Mouse (Mus musculus) kidney, postnatal 25 days (tissue): ENCODE results near the gene Olfr1316.

ENCODE experiments used
- DNase-seq, 2 experiments: peaks; one replicate each; pipeline ENCODE4 v3.0.0; 2021; ENCODE audit warnings: mixed read lengths in 2 of 2

Gene Olfr1316

GRCm38 (mm10) chr2:112134877-112135276 lies at the start of gene Olfr1316:
Gene Olfr1316, minus strand, starts transcription at chr2:112134977.
- DNase-seq = no peak

GRCm38 (mm10) chr2:112153898-112154297 lies 19.1 kb upstream of the Olfr1316 start, which contains the start of gene Olfr1318:
Gene Olfr1318, plus strand, starts transcription at chr2:112154198.
- DNase-seq = no peak

DNA sequence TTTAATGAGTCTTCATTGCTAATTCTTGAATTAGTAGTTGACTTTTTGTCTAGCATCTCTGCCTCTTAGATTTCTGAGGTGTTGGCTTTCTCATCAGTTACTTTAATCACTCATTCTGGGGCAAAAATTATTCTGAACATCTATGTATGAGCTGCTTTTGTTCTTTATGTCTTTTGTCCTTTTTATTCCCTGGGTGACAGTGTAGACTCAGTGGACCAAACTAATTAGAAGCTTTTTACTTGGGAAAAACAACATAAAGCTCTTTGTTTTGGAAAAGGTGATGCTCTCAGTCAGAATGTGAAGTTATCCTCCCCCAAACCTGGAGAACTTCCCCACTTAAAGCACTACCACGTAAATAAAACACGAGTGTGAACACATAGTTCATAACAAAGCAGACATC lies 5.3 kb upstream of the Olfr1316 start, which contains the start of gene Olfr1317:
Gene Olfr1317, plus strand, starts transcription at position 301 of the 400 bp plus-strand sequence.
- DNase-seq = no peak

DNA sequence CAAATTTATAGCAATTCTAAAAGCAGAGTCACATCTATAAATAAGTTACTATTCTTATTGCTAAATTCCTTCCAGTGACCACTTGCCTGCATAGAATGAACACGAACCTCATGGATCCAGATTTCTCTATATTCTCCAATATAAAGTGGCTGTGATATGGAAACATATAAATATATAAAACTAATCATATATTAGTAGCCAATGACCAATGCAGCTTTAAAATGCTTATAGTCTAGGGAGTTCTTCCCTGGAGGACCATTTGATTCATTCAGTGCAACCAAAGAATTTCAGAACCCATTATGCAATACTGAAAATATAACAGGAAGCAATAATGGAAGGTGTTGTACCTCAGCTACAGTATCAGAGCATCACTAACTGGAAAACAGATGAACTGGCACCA lies 19.4 kb downstream of the Olfr1316 start, which contains the start of gene Olfr1315-ps1:
Gene Olfr1315-ps1, minus strand, starts transcription at position 101 of the 400 bp plus-strand sequence.
- DNase-seq = no peak

- no peak for DNase-seq
Measured at GRCm38 (mm10) chr2:112096681-112097080, 38.1 kb downstream of the Olfr1316 start, which contains the start of gene Olfr1314. Gene Olfr1314, minus strand, starts transcription at chr2:112096781.

GRCm38 (mm10) chr2:112077743-112078142 lies 57.0 kb downstream of the Olfr1316 start, which contains the start of gene Olfr1313:
Gene Olfr1313, minus strand, starts transcription at chr2:112077843.
- no peak for DNase-seq
